Mouse (Mus musculus): ENCODE results near the gene Hoxa1.

GRCm38 (mm10) chr6:52160511-52161335, 2.6 kb upstream of the Hoxa1 start:
- TF ChIP-seq POLR2A (IDR thresholded peaks at IDR 0.05; ENCODE audit: low read depth, low read length), result 0 out of 2 replicates have a peak, but pooled peaks have one; percentile 31
- no peak for TF ChIP-seq CTCF (IDR thresholded peaks at IDR 0.05; ENCODE audit: borderline replicate concordance, insufficient read depth, low read length)
